Mouse (Mus musculus) cerebellum, adult 9-11 months (tissue): Measurements from ENCODE around the gene Nat8f2.
"Not testable (repeated sequence)": the region's sequence is repeated elsewhere in the genome, so short reads cannot be mapped to it uniquely, and the experiment has no call there.

Experiments
- DNase-seq: peaks from one replicate; pipeline ENCODE4 v3.0.0; 2022

Gene Nat8f2

GRCm38 (mm10) chr6:85869006-85869405 is at the start of gene Nat8f2:
Gene Nat8f2, minus strand, starts transcription at chr6:85869158.
- not testable (repeated sequence) for DNase-seq

GRCm38 (mm10) chr6:85918341-85918740 is 49.4 kb upstream of the Nat8f2 start:
- DNase-seq = not testable (repeated sequence)

- DNase-seq = no peak
Observed at GRCm38 (mm10) chr6:85916596-85916995, 47.6 kb upstream of the Nat8f2 start.

- DNase-seq = peak; percentile 88
Observed at GRCm38 (mm10) chr6:85915539-85916513, 46.9 kb upstream of the Nat8f2 start, which contains the start of gene Nat8f1. Gene Nat8f1, minus strand, starts transcription at chr6:85915687.

DNA sequence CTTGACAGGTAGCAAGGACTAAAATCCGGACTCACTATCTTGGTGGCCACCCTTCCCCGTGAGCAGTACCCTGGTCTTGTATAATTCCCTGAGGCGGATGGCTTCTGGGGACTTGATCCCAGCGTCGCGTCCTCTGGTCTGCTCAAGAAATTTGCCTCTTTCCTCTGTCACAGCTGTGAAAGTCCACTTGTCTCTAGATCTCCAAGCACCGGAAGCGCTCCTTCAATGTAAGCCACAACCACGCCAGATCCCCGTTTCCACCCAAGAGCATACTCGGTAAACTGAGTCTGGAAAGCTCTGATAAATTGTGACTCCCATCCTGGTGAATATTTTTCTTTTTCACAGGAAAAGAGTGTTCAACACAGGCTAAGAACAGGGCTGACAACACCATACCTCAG is 46.2 kb upstream of the Nat8f2 start:
- DNase-seq = no peak

- DNase-seq = no peak
Observed at GRCm38 (mm10) chr6:85911587-85911986, 42.6 kb upstream of the Nat8f2 start, which contains the start of gene Tprkb. Gene Tprkb, plus strand, starts transcription at chr6:85911865.

GRCm38 (mm10) chr6:85909704-85910103 is 40.7 kb upstream of the Nat8f2 start:
- no peak for DNase-seq

DNA sequence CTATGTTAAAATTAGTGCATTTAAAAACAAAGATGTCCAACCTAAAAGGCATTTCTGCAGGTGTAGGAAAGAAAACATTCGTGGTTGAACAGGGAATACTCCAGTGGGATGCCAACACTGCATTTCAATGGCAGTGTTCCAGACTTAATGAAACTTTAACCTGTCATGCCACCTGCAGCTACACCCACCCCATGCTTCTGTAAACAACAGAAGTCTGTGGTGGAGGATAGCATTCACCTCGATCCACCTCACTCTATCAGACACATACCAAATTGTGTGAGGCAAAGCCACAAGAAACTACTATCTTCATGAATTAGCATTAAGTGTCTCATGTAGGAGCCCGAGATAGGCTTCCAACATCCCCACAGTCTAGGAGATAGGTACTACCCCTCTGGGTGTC is 39.4 kb upstream of the Nat8f2 start:
- DNase-seq = no peak

DNA sequence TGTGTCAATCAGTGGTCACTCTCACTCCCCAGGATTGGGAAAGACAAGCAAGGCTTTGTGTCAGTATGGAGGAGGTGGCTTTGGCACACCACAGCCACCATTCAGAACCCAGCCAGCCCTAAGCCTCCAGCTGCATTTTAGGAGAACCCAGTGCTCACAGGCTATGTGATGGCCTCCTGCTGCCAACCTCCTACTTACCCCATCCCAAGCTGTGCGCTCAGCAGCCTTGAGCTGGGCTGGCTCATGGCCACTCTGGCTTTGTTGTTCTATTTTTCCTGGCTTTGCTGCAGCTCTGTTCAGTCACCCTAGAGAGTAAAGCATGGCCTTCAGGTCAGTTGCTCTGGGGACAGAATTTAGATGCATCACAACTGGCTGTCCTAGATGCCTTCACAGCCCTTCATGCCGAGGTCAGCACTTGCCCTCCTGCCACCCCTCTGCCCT is 38.0 kb upstream of the Nat8f2 start:
- peak; percentile 66 for DNase-seq

DNA sequence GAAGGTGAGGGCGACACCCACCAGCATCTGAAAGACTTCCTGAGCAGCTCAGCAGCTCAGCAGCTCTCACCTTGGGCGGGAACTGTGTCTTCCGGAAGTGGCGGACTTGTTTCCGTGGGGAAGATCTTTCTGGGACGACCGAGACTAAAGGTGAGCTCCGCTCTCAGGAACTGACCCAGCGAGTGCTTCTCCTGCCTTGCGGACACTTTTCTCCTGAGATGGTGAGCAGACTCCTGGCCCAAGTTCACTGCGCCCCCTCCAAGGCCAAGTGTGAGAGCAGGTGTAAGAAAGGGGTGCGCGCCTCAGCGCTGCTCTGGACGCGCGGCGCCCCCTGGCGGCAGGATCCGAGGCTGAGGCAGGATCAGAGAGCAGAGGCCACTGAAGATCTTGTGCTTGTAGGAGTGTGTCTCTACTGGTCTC is 35.7 kb upstream of the Nat8f2 start, which contains the start of gene Nat8f4:
Nat8f4 (minus strand) TSS at position 243 of the 420 bp plus-strand sequence.
- peak; percentile 82 for DNase-seq

- DNase-seq = no peak
Observed at GRCm38 (mm10) chr6:85902303-85902702, 33.3 kb upstream of the Nat8f2 start.

GRCm38 (mm10) chr6:85898596-85899475 is 29.9 kb upstream of the Nat8f2 start:
- DNase-seq = not testable (repeated sequence)

DNA sequence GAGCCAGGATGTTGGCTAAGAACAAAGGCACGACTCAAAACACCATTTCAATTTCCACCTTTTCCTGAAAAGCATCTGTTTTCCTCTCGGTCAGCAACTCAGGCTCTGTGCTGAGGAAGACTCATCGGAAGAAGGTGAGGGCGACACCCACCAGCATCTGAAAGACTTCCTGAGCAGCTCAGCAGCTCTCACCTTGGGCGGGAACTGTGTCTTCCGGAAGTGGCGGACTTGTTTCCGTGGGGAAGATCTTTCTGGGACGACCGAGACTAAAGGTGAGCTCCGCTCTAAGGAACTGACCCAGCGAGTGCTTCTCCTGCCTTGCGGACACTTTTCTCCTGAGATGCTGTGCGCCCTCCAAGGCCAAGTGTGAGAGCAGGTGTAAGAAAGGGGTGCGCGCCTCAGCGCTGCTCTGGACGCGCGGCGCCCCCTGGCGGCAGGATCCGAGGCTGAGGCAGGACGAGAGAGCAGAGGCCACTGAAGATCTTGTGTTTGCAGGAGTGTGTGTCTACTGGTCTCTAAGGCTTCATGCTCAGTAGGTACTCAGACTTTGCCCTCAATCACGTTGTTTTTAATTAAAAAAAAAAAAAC is 26.2 kb upstream of the Nat8f2 start:
- peak; percentile 39 for DNase-seq

DNA sequence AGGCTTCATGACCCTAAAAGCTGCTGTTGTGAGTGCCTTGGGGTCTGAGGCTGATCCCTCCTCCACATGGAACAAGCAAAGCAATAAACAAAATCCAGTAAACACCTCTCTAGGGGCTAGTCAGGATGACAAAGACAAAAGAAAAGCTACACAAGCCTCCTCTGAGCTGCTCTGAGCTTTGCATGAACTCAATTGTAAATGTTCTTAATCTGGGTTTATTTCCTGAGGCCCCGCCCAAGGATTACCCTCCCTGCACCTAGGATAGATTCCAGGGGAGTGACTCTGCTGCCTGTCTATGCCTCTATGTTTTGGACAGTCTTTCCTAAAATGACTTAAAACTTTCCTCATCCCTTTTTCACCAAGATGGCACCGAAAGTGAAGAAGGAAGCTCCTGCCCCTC is 20.0 kb upstream of the Nat8f2 start:
- DNase-seq = no peak

DNA sequence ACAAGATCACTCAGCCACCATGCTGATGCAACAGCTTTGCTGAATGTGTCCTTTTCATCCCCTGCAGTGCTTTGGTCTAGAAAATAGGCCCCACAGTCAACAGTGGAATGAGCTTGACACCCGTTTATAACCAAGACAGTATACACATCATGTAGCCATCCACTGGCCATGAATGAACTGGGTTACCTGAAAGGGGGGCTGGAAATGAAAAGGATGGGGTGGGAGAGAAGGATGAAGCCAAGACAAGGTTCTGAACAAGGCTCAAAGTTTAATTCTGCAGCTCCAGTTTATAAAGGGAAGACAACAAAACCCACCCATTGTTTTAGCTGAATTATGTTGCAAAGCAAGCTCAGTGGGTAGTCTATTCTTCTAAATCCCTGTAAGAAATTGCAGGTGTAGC is 15.4 kb upstream of the Nat8f2 start:
- DNase-seq = no peak

DNA sequence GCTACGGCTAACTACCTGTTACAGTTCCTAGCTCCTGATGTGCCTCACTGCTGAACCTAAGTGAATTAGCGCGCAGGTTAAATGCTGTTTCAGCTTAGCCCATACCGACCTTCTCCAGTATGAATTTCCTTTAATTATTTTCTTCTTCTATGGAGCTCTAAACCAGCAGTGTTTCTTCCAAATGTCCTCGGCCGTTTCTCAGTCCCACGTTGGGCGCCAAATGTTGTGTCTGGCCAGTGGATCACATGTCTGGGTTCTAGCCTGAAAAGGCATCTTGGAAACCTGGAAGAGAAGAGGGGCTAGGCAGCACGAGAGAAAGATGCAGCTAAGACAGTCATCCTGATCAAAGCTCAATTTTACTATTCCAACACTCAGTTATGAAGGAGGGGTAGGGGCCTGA is 14.3 kb upstream of the Nat8f2 start:
- not testable (repeated sequence) for DNase-seq

- DNase-seq = no peak
Observed at GRCm38 (mm10) chr6:85867726-85868690, 950 bp downstream of the Nat8f2 start.

- not testable (repeated sequence) for DNase-seq
Observed at GRCm38 (mm10) chr6:85866995-85867394, 2.0 kb downstream of the Nat8f2 start.

DNA sequence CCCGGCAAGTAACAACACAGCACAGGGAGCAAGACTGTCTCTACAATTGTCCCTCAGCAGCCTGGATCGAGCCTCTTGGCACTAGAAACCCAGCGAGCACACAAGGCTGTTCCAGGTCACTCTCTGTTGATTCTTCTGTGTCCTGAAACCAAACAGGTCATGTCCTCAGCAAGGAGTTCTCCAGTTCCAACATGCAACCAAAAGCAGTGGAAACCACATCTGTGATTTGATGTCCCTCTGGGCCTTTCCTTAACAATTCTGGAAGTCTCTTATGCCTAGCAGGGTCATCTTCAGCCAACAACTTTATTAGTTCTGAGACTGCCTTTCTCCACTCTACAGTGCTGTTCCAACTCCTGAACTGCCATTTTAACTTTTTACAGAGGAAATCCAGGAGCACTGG is 2.8 kb downstream of the Nat8f2 start:
- DNase-seq = not testable (repeated sequence)

- DNase-seq = peak; percentile 27
Observed at GRCm38 (mm10) chr6:85864900-85865639, 3.9 kb downstream of the Nat8f2 start.

GRCm38 (mm10) chr6:85863840-85864239 is 5.1 kb downstream of the Nat8f2 start:
- DNase-seq = no peak
